Mouse (Mus musculus) spleen, embryonic (tissue): ENCODE measurements around the gene 1700030K09Rik.

ENCODE experiments used
- CTCF ChIA-PET: fragments of 350-600 bp; sonication (Branson Sonifier 250); formaldehyde crosslinking; loops from one replicate; lab custom pipeline; 2022; lab: Charles Lee

1700030K09Rik gene

GRCm38 (mm10) chr8:72458457-72458856, 14.8 kb downstream of the 1700030K09Rik start:
- CTCF ChIA-PET: no interaction called here

GRCm38 (mm10) chr8:72459881-72460533, 16.3 kb downstream of the 1700030K09Rik start:
- CTCF ChIA-PET: no interaction called here

GRCm38 (mm10) chr8:72464211-72464610, 20.5 kb downstream of the 1700030K09Rik start:
- CTCF ChIA-PET: no interaction called here

GRCm38 (mm10) chr8:72469243-72469642, 25.6 kb downstream of the 1700030K09Rik start:
- CTCF ChIA-PET: no interaction called here

- CTCF ChIA-PET: no interaction called here
Measured at GRCm38 (mm10) chr8:72469984-72470383, 26.3 kb downstream of the 1700030K09Rik start.

- CTCF ChIA-PET: interaction anchor here (0.5 kb wide), 1 partner anchor 31 kb away, joined by 5 read pairs; no protein-coding TSS in a partner anchor
Measured at GRCm38 (mm10) chr8:72470684-72471083, 27.0 kb downstream of the 1700030K09Rik start.

GRCm38 (mm10) chr8:72474826-72475546, 31.3 kb downstream of the 1700030K09Rik start, which contains the start of gene Cherp:
Cherp (minus strand) TSS chr8:72475226.
- CTCF ChIA-PET: no interaction called here

- CTCF ChIA-PET: no interaction called here
Measured at GRCm38 (mm10) chr8:72485456-72486199, 41.9 kb downstream of the 1700030K09Rik start.

- CTCF ChIA-PET: no interaction called here
Measured at GRCm38 (mm10) chr8:72487014-72487413, 43.3 kb downstream of the 1700030K09Rik start.

- CTCF ChIA-PET: no interaction called here
Measured at GRCm38 (mm10) chr8:72491017-72491416, 47.3 kb downstream of the 1700030K09Rik start.

- CTCF ChIA-PET: interaction anchor here (0.6 kb wide), 1 partner anchor 1664 kb away, joined by 5 read pairs; no protein-coding TSS in a partner anchor
Measured at GRCm38 (mm10) chr8:72491680-72492621, 48.3 kb downstream of the 1700030K09Rik start, which contains the start of gene Slc35e1. Slc35e1 (minus strand) TSS chr8:72492614.

GRCm38 (mm10) chr8:72492622-72493081, 49.0 kb downstream of the 1700030K09Rik start:
- CTCF ChIA-PET: no interaction called here

GRCm38 (mm10) chr8:72493381-72493780, 49.7 kb downstream of the 1700030K09Rik start:
- CTCF ChIA-PET: no interaction called here

- CTCF ChIA-PET: interaction anchor here (0.9 kb wide), 1 partner anchor 19 kb away, joined by 7 read pairs; no protein-coding TSS in a partner anchor
Measured at GRCm38 (mm10) chr8:72495411-72496111, 51.9 kb downstream of the 1700030K09Rik start.

GRCm38 (mm10) chr8:72496217-72496616, 52.5 kb downstream of the 1700030K09Rik start:
- CTCF ChIA-PET: interaction anchor here (0.9 kb wide), 1 partner anchor 18 kb away, joined by 7 read pairs; no protein-coding TSS in a partner anchor

- CTCF ChIA-PET: no interaction called here
Measured at GRCm38 (mm10) chr8:72497911-72498310, 54.2 kb downstream of the 1700030K09Rik start.

- CTCF ChIA-PET: no interaction called here
Measured at GRCm38 (mm10) chr8:72498527-72498926, 54.8 kb downstream of the 1700030K09Rik start.

- CTCF ChIA-PET: no interaction called here
Measured at GRCm38 (mm10) chr8:72499521-72500284, 56.0 kb downstream of the 1700030K09Rik start.

- CTCF ChIA-PET: no interaction called here
Measured at GRCm38 (mm10) chr8:72500521-72500931, 56.8 kb downstream of the 1700030K09Rik start.
